Mouse (Mus musculus): ENCODE results near the gene Sugct. TPM values are rescaled to one million over a fixed set of nuclear protein-coding genes. Genes with fewer than 3 reads are reported as not detected.

Sugct gene
- total and polyA plus RNA-seq, 2 experiments from 2014 or later: 1.3 to 4.4 TPM

DNA sequence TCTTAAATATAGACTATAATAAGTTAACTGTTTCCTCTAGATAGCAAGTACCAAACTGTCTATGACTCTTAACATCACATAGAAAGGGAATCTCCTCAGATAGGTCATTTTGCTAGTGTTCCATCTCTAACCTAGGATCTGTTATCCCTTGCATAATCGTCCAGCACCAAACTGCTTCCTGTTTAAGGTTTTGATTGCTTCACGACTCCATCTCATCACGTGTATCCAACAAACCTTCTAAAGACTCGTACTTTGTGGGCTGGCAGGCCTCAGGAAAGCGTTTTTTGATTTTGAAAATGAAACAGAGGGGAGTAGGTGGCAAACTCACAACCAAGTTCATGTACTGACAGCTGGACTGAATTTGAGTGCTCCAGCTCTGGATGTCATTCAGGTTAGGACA lies 878.6 kb downstream of the Sugct start:
- H3K36me3 ChIP-seq (replicated peaks; ENCODE audit: control insufficient read depth, insufficient read depth, low read length): no peaks in the 10 kb centered on the region
- no peak for ATAC-seq (ENCODE audit: insufficient read depth, low read depth)
- no peak overlapping the region for H3K4me2 ChIP-seq (ENCODE audit: low read depth, low read length)
- H3K9ac ChIP-seq (replicated peaks; ENCODE audit: low read depth, low read length): no peak overlapping the region
- H3K4me1 ChIP-seq (ENCODE audit: control insufficient read depth, insufficient read depth): no peaks in the 10 kb centered on the region
- no peaks in the 10 kb centered on the region for H3K9me3 ChIP-seq (replicated peaks; ENCODE audit: control insufficient read depth, low read length)
- no peak for DNase-seq (ENCODE audit: low spot score)
- no peak overlapping the region for H3K27ac ChIP-seq (ENCODE audit: low read depth)
- no peaks in the 10 kb centered on the region for H3K27me3 ChIP-seq (ENCODE audit: control insufficient read depth, insufficient read depth, low read length)
- no peak overlapping the region for H3K4me3 ChIP-seq (ENCODE audit: low read depth, low read length)
- WGBS: 75% methylated on average over 5 of the region's 5 CpGs
- no peak for TF ChIP-seq EP300 (IDR thresholded peaks at IDR 0.05; ENCODE audit: low read depth)
- TF ChIP-seq CTCF (IDR thresholded peaks at IDR 0.05; ENCODE audit: low read depth): no peak

DNA sequence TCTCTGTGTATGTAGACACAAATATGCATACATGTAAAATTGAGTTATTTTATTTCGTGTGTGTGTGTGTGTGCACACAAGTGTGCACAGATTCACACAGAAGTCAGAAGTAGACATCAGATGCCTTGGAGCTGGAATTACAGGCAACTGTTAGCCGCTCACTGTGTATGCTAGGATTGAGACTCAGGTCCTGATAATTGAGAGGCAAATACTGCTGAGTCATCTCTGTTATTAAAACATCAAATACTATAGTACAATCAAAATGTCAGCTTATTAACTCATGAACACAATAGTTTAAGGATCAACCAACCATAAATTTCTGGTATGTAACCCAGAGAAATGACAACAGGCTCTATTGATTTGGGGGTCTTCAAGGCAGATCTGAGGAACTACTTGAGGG lies 883.1 kb downstream of the Sugct start:
- H3K27ac ChIP-seq (ENCODE audit: low read depth): no peak overlapping the region
- H3K4me3 ChIP-seq (ENCODE audit: low read depth, low read length): no peak overlapping the region
- 81% methylated on average over 2 of the region's 2 CpGs for WGBS

More for the DNA sequence above, 883.1 kb downstream of the Sugct start:
- ATAC-seq (ENCODE audit: insufficient read depth, low read depth) (no peak), DNase-seq (ENCODE audit: low spot score) (no peak)
- Histone ChIP-seq H3K4me1 (ENCODE audit: control insufficient read depth, insufficient read depth) (no peaks in the 10 kb centered on the region), H3K4me2 (ENCODE audit: low read depth, low read length) (no peak overlapping the region), H3K36me3 (replicated peaks; ENCODE audit: control insufficient read depth, insufficient read depth, low read length) (no peaks in the 10 kb centered on the region), H3K9me3 (replicated peaks; ENCODE audit: control insufficient read depth, low read length) (no peaks in the 10 kb centered on the region), H3K9ac (replicated peaks; ENCODE audit: low read depth, low read length) (no peak overlapping the region), H3K27me3 (ENCODE audit: control insufficient read depth, insufficient read depth, low read length) (no peaks in the 10 kb centered on the region)
- TF ChIP-seq EP300 (IDR thresholded peaks at IDR 0.05; ENCODE audit: low read depth): no peak
- TF ChIP-seq CTCF (IDR thresholded peaks at IDR 0.05; ENCODE audit: low read depth): no peak

Other genes starting within 250 kb of the Sugct start
- 6.0 and 7.0 TPM in 2 replicates for gene Mplkip, start 361 bp downstream of the Sugct start, total RNA-seq (2014; rRNA removed; ENCODE audit: low replicate concordance)
- gene Mplkip, start 361 bp downstream of the Sugct start, polyA plus RNA-seq (2015; fragmentation: Nextera tagmentation; extraction: Ambion mirVana): 20.1 and 20.8 TPM in 2 replicates
- 55.0 and 74.7 TPM in 2 replicates for gene Cdk13, start 109.5 kb upstream of the Sugct start, total RNA-seq (2014; rRNA removed; ENCODE audit: low replicate concordance)
- 7.8 and 7.9 TPM in 2 replicates for gene Cdk13, start 109.5 kb upstream of the Sugct start, polyA plus RNA-seq (2015; fragmentation: Nextera tagmentation; extraction: Ambion mirVana)
- 19.0 and 37.8 TPM in 2 replicates for gene Rala, start 248.7 kb upstream of the Sugct start, total RNA-seq (2014; rRNA removed; ENCODE audit: low replicate concordance)
- 77.0 and 77.1 TPM in 2 replicates for gene Rala, start 248.7 kb upstream of the Sugct start, polyA plus RNA-seq (2015; fragmentation: Nextera tagmentation; extraction: Ambion mirVana)

Data from heart, postnatal 0 days (tissue).